In genomic region chr8:91404311-91404710, GRCm38 (mm10) we compare ENCODE assay signal across 19 mouse cellular contexts.
DNase-seq lines count a peak whose midpoint lies in the region; ATAC-seq and TF ChIP-seq lines count a peak whose summit lies in the region.
"Had no signal": no experiment of that assay in that cellular context is flagged by ENCODE, and none has a peak within 500 bp of the region (broad histone marks: within the 10 kb centered on the region; RNA-seq: fewer than 3 reads in every experiment).

No protein-coding gene starts in this region.

- H3K27ac ChIP-seq in kidney, adult 2 months (ENCODE audit: insufficient read depth, low read depth, low read length) = peak overlapping the region; percentile 94
- H3K27ac ChIP-seq in brown adipose tissue, adult 24 weeks (replicated peaks; ENCODE audit: low read depth, low read length) = peak overlapping the region; percentile 47
- peak overlapping the region; percentile 70 for H3K27ac ChIP-seq in liver, embryonic 16.5 days (ENCODE audit: low read length)
- no peak overlapping the region for H3K27ac ChIP-seq in midbrain, embryonic 10.5 days (replicated peaks)
- no peak overlapping the region for H3K27ac ChIP-seq in neural tube, embryonic 15.5 days (replicated peaks)
- H3K27ac ChIP-seq: embryonic facial prominence, embryonic 12.5 days; forebrain, embryonic 15.5 days; hindbrain, embryonic 10.5 days; hindbrain, embryonic 14.5 days had no signal

- H3K36me3 ChIP-seq in kidney, adult 2 months (ENCODE audit: control insufficient read depth, insufficient read depth, low read length) = no peaks in the 10 kb centered on the region
- no peaks in the 10 kb centered on the region for H3K36me3 ChIP-seq in liver, embryonic 16.5 days (ENCODE audit: control insufficient read depth, insufficient read depth)
- H3K36me3 ChIP-seq in midbrain, embryonic 10.5 days = peaks cover 29% of the 10 kb centered on the region
- peaks cover 2% of the 10 kb centered on the region; the same call in 1 of the 2 replicates for H3K36me3 ChIP-seq in neural tube, embryonic 15.5 days

- 71% methylated on average over 7 of the region's 7 CpGs for WGBS in kidney, adult 2 months
- WGBS in liver, embryonic 16.5 days (ENCODE audit: insufficient replicate concordance) = 67% methylated on average over 7 of the region's 7 CpGs
- 95% methylated on average over 7 of the region's 7 CpGs for WGBS in midbrain, embryonic 10.5 days
- 95% methylated on average over 7 of the region's 7 CpGs for WGBS in neural tube, embryonic 15.5 days

- H3K4me2 ChIP-seq in liver, embryonic 16.5 days (ENCODE audit: low read depth, low read length) = no peak overlapping the region
- H3K4me2 ChIP-seq in neural tube, embryonic 15.5 days = no peak overlapping the region
- H3K4me2 ChIP-seq: embryonic facial prominence, embryonic 12.5 days; forebrain, embryonic 15.5 days; heart, embryonic 11.5 days; hindbrain, embryonic 14.5 days had no signal

- no peak overlapping the region for H3K9ac ChIP-seq in liver, embryonic 16.5 days (ENCODE audit: low read depth, low read length)
- no peak overlapping the region for H3K9ac ChIP-seq in neural tube, embryonic 15.5 days (replicated peaks)
- H3K9ac ChIP-seq: embryonic facial prominence, embryonic 12.5 days; forebrain, embryonic 15.5 days; hindbrain, embryonic 14.5 days had no signal

- H3K9me3 ChIP-seq in liver, embryonic 16.5 days (replicated peaks; ENCODE audit: control insufficient read depth, low read length) = no peaks in the 10 kb centered on the region
- H3K9me3 ChIP-seq in midbrain, embryonic 10.5 days (replicated peaks) = no peaks in the 10 kb centered on the region
- H3K9me3 ChIP-seq in neural tube, embryonic 15.5 days (replicated peaks) = no peaks in the 10 kb centered on the region
- H3K9me3 ChIP-seq: embryonic facial prominence, embryonic 12.5 days; forebrain, embryonic 15.5 days; hindbrain, embryonic 10.5 days had no signal

- DNase-seq in kidney, adult 2 months = peak; percentile 68
- no peak for DNase-seq in kidney, postnatal 4 days
- DNase-seq in midbrain, embryonic 10.5 days (ENCODE audit: low spot score) = no peak
- DNase-seq: adrenal gland, adult 2 months; adrenal gland, postnatal 36 days; cerebellum, adult 11 months; cerebellum, adult 8-10 months; cerebellum, postnatal 25 days; gastrocnemius, postnatal 36 days had no signal

- no peak for TF ChIP-seq POLR2A in kidney, adult 2 months (IDR thresholded peaks at IDR 0.05; ENCODE audit: low read depth, low read length)

- no peak overlapping the region for H3K4me3 ChIP-seq in kidney, adult 2 months (ENCODE audit: insufficient read depth, low read depth, low read length)
- H3K4me3 ChIP-seq in brown adipose tissue, adult 24 weeks (ENCODE audit: insufficient read depth, low read depth, low read length) = no peak overlapping the region
- H3K4me3 ChIP-seq in liver, embryonic 16.5 days (ENCODE audit: low read depth, low read length) = no peak overlapping the region
- no peak overlapping the region for H3K4me3 ChIP-seq in midbrain, embryonic 10.5 days
- H3K4me3 ChIP-seq in neural tube, embryonic 15.5 days (replicated peaks) = no peak overlapping the region
- H3K4me3 ChIP-seq: embryonic facial prominence, embryonic 12.5 days; forebrain, embryonic 15.5 days; heart, adult 2 months; hindbrain, embryonic 10.5 days had no signal

- H3K27me3 ChIP-seq in kidney, adult 2 months (replicated peaks; ENCODE audit: control insufficient read depth, insufficient read depth, low read length) = no peaks in the 10 kb centered on the region
- H3K27me3 ChIP-seq in liver, embryonic 16.5 days (ENCODE audit: control insufficient read depth, insufficient read depth, low read depth, low read length) = no peaks in the 10 kb centered on the region
- H3K27me3 ChIP-seq in midbrain, embryonic 10.5 days (ENCODE audit: low read depth, poor library complexity, severe bottlenecking) = no peaks in the 10 kb centered on the region
- H3K27me3 ChIP-seq in neural tube, embryonic 15.5 days (replicated peaks) = no peaks in the 10 kb centered on the region
- H3K27me3 ChIP-seq: embryonic facial prominence, embryonic 12.5 days; forebrain, embryonic 15.5 days had no signal

- 0 out of 2 replicates have a peak, but pooled peaks have one; percentile 11 for ATAC-seq in granulocyte monocyte progenitor cell, adult 5-6 weeks (replicated peaks; ENCODE audit: poor library complexity, severe bottlenecking)
- peak; percentile 17; the same call in 1 of the 2 replicates for ATAC-seq in liver, embryonic 16.5 days (ENCODE audit: low read depth)
- no peak for ATAC-seq in neural tube, embryonic 15.5 days (ENCODE audit: low FRiP score)
- ATAC-seq: forebrain, embryonic 15.5 days had no signal

- no peak for TF ChIP-seq CTCF in kidney, adult 2 months (conservative IDR thresholded peaks at IDR 0.05; ENCODE audit: insufficient read depth, insufficient read length, low read depth, low read length)

- peaks cover 13% of the 10 kb centered on the region for H3K4me1 ChIP-seq in kidney, adult 2 months (ENCODE audit: control insufficient read depth, insufficient read depth, low read length)
- H3K4me1 ChIP-seq in brown adipose tissue, adult 24 weeks (ENCODE audit: control insufficient read depth, insufficient read depth, insufficient read length, low read length) = peaks cover 8% of the 10 kb centered on the region; the same call in 1 of the 2 replicates
- peaks cover 4% of the 10 kb centered on the region for H3K4me1 ChIP-seq in liver, embryonic 16.5 days (ENCODE audit: control insufficient read depth, low read depth, low read length)
- H3K4me1 ChIP-seq in midbrain, embryonic 10.5 days = no peaks in the 10 kb centered on the region
- peaks cover 9% of the 10 kb centered on the region; the same call in 1 of the 2 replicates for H3K4me1 ChIP-seq in neural tube, embryonic 15.5 days
- H3K4me1 ChIP-seq: forebrain, embryonic 15.5 days had no signal

Comparison
In these comparisons a context has a peak if more than half of its experiments do, and no peak if none do; other contexts are left out.
1. H3K27ac ChIP-seq: peak in kidney, adult 2 months (single experiment), brown adipose tissue, adult 24 weeks (single experiment) and liver, embryonic 16.5 days (single experiment); none in midbrain, embryonic 10.5 days (single experiment) and neural tube, embryonic 15.5 days (single experiment).